Mouse (Mus musculus) monocyte, adult 2 months (primary cell): ENCODE data around the gene Yipf3.

Source experiments
- DNase-seq, 2 experiments: peaks; one replicate each; pipeline ENCODE4 v3.0.0; 2022; ENCODE audit warnings: low spot score in 2 of 2, low read depth in 1 of 2

Gene Yipf3

DNA sequence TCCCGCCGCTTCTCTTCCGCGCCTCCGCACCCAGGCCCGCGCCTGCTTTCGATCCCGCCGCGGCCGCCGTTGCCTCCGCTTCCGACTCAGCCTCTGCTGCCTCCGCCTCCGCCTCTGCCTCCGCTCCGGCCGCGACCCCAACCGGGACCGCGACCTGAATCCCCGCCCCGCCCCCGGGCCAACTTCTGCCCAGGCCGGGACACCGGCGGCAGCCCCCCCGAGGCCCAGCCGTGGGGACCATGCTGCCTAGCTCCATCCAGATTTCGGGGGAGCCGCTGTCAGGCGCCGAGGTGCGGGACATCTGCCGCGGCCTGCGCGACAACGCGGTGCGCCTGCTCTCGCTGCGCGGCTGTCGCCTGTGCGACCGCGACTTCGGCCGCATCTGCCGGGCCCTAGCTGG is 6.2 kb downstream of the Yipf3 start:
- no peak for DNase-seq

GRCm38 (mm10) chr17:46255147-46255546 is 7.3 kb downstream of the Yipf3 start:
- no peak for DNase-seq

DNA sequence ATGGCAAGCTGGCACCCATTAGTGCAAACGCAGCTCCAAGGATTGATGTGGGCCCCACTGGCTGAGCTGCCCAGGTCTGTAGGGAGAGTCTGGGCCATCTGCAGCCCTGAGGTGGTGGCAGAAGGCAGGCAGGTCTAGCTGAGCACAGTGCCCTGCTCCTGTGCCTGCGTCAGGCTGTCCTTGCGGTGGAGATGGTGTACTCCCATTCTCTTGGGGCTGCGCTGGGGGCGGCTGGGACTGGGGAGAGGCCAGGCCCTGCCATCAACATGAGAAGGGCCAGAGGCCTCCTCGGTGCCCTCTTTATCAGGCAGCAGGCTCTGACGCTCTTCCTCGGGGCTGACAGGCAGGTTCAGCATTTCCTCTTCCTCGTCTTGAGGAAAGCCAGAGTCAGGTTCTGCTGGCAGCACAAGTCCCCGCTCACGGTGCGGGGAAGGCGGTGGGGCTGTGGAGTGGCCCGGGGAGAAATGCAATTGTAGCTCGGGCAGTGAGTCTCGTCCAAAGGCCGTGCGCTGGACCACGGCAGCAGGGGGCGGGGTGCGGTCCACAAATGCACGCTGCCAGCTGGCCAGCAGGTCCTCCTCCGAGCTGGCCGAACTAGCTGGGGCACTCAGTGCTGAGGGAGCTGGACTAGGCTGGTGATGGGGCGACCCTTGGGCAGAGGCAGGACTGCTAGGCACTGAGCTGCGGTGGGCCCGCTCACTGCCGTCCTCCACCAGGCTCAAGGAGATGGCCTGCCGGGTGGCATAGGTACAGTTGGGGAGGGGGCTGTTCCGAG is 10.6 kb downstream of the Yipf3 start:
- DNase-seq, result no peak

- DNase-seq, result no peak
These were observed 11.8 kb downstream of the Yipf3 start for GRCm38 (mm10) chr17:46259675-46260074.

DNA sequence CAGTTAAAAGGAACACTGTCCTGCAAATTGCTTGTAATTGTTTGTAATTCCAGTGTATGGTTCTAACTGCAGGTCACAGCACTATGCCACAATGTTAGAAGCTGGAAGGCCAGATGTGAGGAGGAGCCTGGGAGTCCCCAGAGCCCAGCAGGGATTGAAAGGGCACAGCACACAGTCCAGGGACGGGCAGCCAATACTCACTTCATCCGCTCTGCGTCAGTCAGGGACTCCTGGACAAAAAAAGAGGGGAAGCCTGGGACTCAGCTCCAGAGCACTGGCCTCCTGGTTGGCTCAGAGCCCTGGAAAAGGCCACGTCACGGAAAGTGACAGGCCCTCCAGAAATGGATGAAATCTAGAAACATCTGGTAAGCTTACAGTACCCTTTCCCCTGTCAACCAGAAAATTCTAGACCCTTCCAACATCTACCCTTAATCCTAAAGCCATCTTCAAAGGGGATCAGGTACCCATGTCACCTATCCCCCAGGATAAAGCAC is 14.4 kb downstream of the Yipf3 start:
- DNase-seq, result no peak

GRCm38 (mm10) chr17:46265502-46265901 is 17.6 kb downstream of the Yipf3 start:
- DNase-seq, result no peak

GRCm38 (mm10) chr17:46265918-46266618 is 18.2 kb downstream of the Yipf3 start:
- DNase-seq, result peak; percentile 31 to 59

DNA sequence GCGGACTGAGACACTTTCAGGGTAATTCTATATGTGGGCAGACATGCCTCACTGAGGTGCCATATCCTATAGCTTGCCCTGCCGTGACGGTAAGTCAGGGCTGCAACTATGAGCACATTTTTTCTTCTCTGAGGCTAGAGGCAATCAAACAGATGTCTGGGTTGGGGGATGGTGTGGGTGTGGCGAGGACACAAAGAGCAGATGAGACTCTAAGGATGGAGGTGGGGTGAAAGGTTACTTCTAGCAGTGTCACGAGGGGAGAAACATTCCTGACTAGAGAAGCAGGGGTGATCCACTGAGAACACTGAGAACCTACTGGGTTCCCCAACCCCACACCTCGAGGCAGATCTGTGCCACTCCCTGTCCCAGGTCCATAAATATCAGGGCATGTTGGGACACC is 19.1 kb downstream of the Yipf3 start:
- no peak for DNase-seq

DNA sequence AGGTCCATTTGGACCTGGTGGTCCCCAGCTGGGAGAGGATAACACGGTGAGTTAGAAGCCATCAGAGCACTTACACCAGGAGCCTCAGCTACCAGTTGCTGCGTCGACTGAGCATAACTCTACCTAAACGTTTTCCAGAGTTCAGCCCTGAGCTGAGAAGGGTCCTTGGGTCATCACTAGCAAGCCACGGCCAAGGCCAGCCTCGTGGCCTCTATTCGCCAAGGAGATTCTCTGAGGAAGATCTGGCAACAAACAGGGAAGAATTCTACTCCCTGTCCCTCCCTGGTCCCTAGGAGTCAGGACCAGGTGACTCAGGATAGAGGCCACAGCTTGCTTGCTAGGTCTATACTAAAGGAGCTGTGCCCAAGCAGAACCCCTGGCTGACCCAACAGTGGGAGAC is 19.6 kb downstream of the Yipf3 start:
- no peak for DNase-seq

DNA sequence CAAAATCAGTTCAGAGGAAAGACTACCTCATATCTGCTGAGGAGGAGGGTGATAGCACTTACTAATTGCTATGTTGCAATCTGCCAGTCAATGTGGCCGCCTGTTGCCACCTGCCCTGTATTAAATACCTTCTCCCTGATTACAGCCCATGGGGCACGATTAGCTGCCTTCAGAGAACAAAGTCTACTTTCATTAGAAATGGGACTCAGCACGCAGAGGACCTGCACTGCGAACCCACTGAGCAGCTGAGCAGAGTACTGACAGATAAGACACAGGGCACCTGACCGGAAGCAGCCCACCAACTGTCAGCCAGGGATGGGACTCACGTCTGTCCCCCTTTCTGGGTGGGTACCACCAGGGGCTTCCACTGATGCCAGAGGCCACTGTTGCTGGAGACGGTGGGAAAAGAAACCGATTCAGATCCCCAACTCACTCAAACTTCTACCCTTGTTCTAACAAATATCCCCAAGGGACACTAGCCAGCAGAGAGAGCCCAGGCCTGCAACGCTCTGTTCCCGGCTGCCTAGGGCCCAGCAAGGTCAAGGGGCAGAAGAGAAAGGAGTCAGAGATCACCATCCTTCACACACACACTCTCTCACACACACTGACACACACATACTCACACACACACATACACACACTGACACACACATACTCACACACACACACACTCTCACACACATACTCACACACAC is 20.3 kb downstream of the Yipf3 start:
- DNase-seq, result no peak

DNA sequence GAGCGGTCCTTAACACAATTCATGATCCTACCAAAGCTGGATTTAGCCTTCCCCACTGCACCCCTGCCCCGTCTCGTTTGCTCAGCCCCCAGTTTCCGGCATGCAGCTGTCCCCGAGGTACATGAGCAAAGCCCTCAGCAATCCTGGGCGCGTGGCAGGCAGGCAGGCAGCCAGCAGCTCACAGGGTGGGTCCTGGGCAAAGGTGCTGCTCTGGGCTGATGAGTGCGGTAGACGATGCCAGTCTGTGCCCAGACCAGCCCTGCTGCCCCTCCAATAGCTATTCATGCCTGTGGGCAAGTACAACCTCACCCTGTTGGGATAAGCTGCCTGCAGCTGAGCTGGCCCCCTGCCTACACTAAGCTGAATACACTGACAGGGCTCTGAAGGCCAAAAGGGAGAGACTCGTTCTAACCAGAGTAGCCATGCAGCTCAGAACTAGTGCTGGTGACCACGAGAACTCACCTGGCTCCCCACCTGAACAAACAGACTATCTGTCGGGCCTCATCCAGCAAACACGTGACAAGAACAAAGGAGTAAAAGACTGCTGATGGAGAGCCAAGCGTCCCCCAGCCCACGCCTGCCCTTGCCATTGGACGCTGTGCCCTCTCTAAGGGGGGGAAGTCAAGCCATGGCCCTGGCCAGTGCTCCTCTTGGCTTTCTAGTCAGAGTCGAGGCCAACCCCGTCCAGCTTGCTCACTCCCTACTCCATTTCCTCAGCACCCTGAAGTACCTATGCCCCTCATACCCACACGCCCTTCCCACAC is 22.1 kb downstream of the Yipf3 start:
- no peak for DNase-seq

DNA sequence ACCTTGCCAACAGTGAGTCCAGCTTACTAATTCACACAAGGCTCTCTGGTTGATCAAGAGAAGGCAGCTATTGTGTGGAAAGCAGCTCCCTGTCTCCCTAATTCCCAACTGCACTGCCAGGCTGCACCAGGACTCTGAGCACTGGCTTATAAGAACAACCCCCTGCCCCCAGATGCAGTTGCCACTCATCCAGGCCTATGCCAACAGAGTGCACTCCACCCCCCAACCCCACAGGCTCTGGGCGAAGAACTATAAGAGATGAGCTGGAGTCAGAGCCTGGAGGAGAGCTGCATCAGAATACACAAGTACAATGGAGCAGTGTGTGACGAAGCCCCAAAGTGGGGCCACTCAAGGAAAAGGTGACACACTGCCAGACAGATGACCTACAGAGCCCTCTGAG is 24.2 kb downstream of the Yipf3 start:
- no peak for DNase-seq

GRCm38 (mm10) chr17:46272675-46273074 is 24.8 kb downstream of the Yipf3 start:
- no peak for DNase-seq

- DNase-seq, result no peak
These were observed 25.9 kb downstream of the Yipf3 start for GRCm38 (mm10) chr17:46273803-46274236.

- no peak for DNase-seq
These were observed 26.6 kb downstream of the Yipf3 start for GRCm38 (mm10) chr17:46274465-46274864.

GRCm38 (mm10) chr17:46275034-46275433 is 27.2 kb downstream of the Yipf3 start:
- no peak for DNase-seq

DNA sequence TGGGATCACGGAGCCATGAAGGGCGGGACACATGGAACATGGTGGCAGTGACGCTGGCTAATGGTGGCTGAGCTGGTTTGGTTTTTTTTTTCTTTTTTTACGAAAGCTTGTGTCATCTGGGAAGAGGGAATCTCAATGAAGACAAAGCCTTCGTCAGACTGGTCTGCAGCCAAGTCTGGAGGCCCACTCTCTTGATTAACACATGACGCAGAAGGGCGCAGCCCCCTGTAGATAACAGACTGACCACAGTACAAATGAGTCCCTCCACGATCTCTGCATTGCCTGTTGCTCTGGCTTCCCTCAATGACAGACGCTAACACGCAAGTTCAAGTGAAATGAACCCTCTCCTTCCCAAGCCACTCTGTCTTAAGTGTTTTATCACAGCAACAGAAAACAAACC is 27.6 kb downstream of the Yipf3 start:
- no peak for DNase-seq

DNA sequence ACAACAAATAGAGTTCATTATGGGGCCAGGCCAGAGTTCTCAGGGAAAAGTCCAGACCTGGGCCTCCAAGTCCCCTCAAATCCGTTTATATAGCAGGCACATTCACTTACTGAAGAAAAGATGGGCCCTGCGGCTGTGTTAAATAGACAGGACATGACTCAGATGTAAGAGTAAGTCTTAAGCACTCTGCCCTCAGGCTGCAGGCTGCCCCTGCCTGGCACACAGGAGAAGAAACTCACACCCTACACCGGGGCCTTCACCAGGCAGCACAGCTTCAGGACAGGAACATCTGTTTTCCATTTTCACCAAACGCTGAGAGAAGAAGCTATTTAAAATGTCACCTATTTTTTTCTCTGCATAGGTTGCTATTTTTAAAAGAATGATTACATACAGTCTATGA is 29.7 kb downstream of the Yipf3 start:
- no peak for DNase-seq

- DNase-seq, result no peak
These were observed 30.3 kb downstream of the Yipf3 start for GRCm38 (mm10) chr17:46278011-46278765.

DNA sequence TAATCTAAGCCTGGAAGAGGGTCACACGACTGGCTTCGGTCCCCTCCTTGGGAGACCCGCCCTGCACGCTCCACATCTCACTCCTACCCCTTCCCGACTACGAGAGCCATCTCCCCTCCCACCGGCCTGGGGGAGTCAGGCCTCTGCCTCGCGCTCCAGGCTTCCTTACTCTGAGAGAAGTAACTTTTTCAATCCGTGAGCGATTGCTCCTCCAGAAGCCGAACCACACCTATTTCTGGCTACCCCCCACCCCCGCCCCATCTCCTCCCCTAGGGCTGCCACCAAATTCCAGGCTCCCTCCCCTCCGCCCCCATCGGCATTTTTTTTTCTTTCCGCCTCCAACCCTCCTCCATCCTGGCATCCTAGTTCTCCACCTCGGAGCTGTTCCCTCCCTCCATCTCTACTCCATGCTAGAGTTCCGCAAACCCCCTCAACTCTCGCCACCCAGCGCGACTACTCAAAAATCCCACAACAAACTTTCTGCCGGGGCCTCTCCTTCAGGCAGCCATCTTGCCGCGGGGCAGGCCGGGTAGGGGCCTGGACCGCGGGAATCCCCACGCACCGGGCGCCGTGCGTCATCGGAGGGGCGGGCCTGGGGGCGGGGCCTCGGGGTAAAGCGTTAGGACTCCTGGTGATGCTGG is 34.7 kb downstream of the Yipf3 start, which contains the start of gene Tjap1:
Gene Tjap1 (minus strand): TSS at position 544 of the 641 bp plus-strand sequence.
- DNase-seq, result peak; percentile 22 to 62
